Mouse (Mus musculus) adrenal gland, postnatal 36 days (tissue): ENCODE data around the gene Pigq. TPM values are rescaled to one million over a fixed set of nuclear protein-coding genes. Genes with fewer than 3 reads are reported as not detected.

Source experiments
- DNase-seq, 2 experiments: peaks; one replicate each; pipeline ENCODE4 v3.0.0; 2021; ENCODE audit warnings: mixed read lengths in 1 of 2
- total RNA-seq, 2 experiments: library from RNA; stranded (reverse); gene quantifications; 2 replicates each; pipeline ENCODE4 v1.2.3; 2021

Gene Pigq
- total RNA-seq, 2 experiments from 2014 or later, result 96.8 to 117 TPM

- no peak for DNase-seq
Observed at GRCm38 (mm10) chr17:25883268-25883667, 61.5 kb downstream of the Pigq start.

- peak in 1 of 2 experiments; percentile 46 for DNase-seq
Observed at GRCm38 (mm10) chr17:25882306-25882705, 62.4 kb downstream of the Pigq start.

- DNase-seq, result peak in 1 of 2 experiments; percentile 7
Observed at GRCm38 (mm10) chr17:25881691-25882090, 63.0 kb downstream of the Pigq start.

GRCm38 (mm10) chr17:25880913-25881641, 63.7 kb downstream of the Pigq start:
- DNase-seq, result peak in 1 of 2 experiments; percentile 53

GRCm38 (mm10) chr17:25880196-25880910, 64.4 kb downstream of the Pigq start, which contains the start of gene Wfikkn1:
Wfikkn1 (minus strand) TSS chr17:25880858.
- DNase-seq, result peak in 1 of 2 experiments; percentile 4

GRCm38 (mm10) chr17:25879750-25880149, 65.0 kb downstream of the Pigq start:
- DNase-seq, result peak in 1 of 2 experiments; percentile 15

GRCm38 (mm10) chr17:25879261-25879660, 65.5 kb downstream of the Pigq start:
- peak; percentile 69 to 72 for DNase-seq

- DNase-seq, result no peak
Observed at GRCm38 (mm10) chr17:25878611-25879180, 66.0 kb downstream of the Pigq start.

GRCm38 (mm10) chr17:25877741-25878610, 66.8 kb downstream of the Pigq start:
- no peak for DNase-seq

- no peak for DNase-seq
Observed at GRCm38 (mm10) chr17:25877025-25877424, 67.7 kb downstream of the Pigq start.

Other genes starting within 250 kb of the Pigq start
- gene Gng13, start 227.8 kb downstream of the Pigq start, total RNA-seq, result 1 to 10 TPM; 1.7 to 2.3 TPM
- 1 to 10 TPM; 3.6 to 4.0 TPM for gene Chtf18, start 217.5 kb downstream of the Pigq start, total RNA-seq
- gene Rpusd1, start 217.3 kb downstream of the Pigq start, total RNA-seq, result 10 to 100 TPM; 12.5 to 13.4 TPM
- not detected for gene Mslnl, start 208.9 kb downstream of the Pigq start, total RNA-seq
- gene Msln, start 190.6 kb downstream of the Pigq start, total RNA-seq, result 1 to 10 TPM; 5.5 to 8.2 TPM
- gene Narfl, start 171.2 kb downstream of the Pigq start, total RNA-seq, result 10 to 100 TPM; 26.0 to 31.0 TPM
- gene Haghl, start 159.3 kb downstream of the Pigq start, total RNA-seq, result 10 to 100 TPM; 17.6 to 32.8 TPM
- gene Ccdc78, start 158.4 kb downstream of the Pigq start, total RNA-seq, result not detected
- gene Fam173a, start 152.0 kb downstream of the Pigq start, total RNA-seq, result 10 to 100 TPM; 76.7 to 85.4 TPM
- not detected for gene AC134908.4, start 149.3 kb downstream of the Pigq start, total RNA-seq
- 10 to 100 TPM; 24.5 to 27.7 TPM for gene Metrn, start 147.8 kb downstream of the Pigq start, total RNA-seq
- gene Fbxl16, start 135.9 kb downstream of the Pigq start, total RNA-seq, result 10 to 100 TPM; 19.4 to 34.2 TPM
- gene Wdr24, start 121.3 kb downstream of the Pigq start, total RNA-seq, result 10 to 100 TPM; 16.6 to 20.8 TPM
- gene Jmjd8, start 116.1 kb downstream of the Pigq start, total RNA-seq, result 10 to 100 TPM; 87.8 to 93.9 TPM
- 100 to 1,000 TPM; 167 to 173 TPM for gene Stub1, start 111.5 kb downstream of the Pigq start, total RNA-seq
- 10 to 100 TPM; 17.4 to 20.3 TPM for gene Rhbdl1, start 107.6 kb downstream of the Pigq start, total RNA-seq
- gene Gm20683, start 103.2 kb downstream of the Pigq start, total RNA-seq, result 10 to 100 TPM in 1 of 2 experiments, 1 to 10 TPM in 1; 9.5 to 13.3 TPM
- 100 to 1,000 TPM in 1 of 2 experiments, 10 to 100 TPM in 1; 97.2 to 104 TPM for gene Rhot2, start 100.1 kb downstream of the Pigq start, total RNA-seq
- gene Wdr90, start 83.4 kb downstream of the Pigq start, total RNA-seq, result 10 to 100 TPM; 12.9 to 15.6 TPM
- 100 to 1,000 TPM; 340 to 398 TPM for gene Mcrip2, start 76.2 kb downstream of the Pigq start, total RNA-seq
- 100 to 1,000 TPM; 106 to 124 TPM for gene Mettl26, start 69.9 kb downstream of the Pigq start, total RNA-seq
- gene Wfikkn1, start 64.1 kb downstream of the Pigq start, total RNA-seq, result 1 to 10 TPM in 1 of 2 experiments, under 1 TPM in 1; 0.99 to 1.2 TPM
- 10 to 100 TPM; 20.6 to 46.0 TPM for gene Rab40c, start 25.2 kb downstream of the Pigq start, total RNA-seq
- gene Nhlrc4, start within 50 bp of the Pigq start, total RNA-seq, result not detected
- gene A930017K11Rik, start 7.6 kb upstream of the Pigq start, total RNA-seq, result not detected
- 10 to 100 TPM; 16.7 to 23.8 TPM for gene Capn15, start 40.9 kb upstream of the Pigq start, total RNA-seq
- gene Rab11fip3, start 124.6 kb upstream of the Pigq start, total RNA-seq, result 10 to 100 TPM; 17.9 to 21.9 TPM
- 10 to 100 TPM; 17.8 to 27.2 TPM for gene Decr2, start 145.4 kb upstream of the Pigq start, total RNA-seq
- gene Nme4, start 150.7 kb upstream of the Pigq start, total RNA-seq, result 1 to 10 TPM; 2.2 to 3.5 TPM
- 1 to 10 TPM; 5.4 to 9.4 TPM for gene Tmem8, start 168.4 kb upstream of the Pigq start, total RNA-seq
- 10 to 100 TPM; 85.8 to 88.4 TPM for gene Mrpl28, start 178.6 kb upstream of the Pigq start, total RNA-seq
- gene Axin1, start 193.8 kb upstream of the Pigq start, total RNA-seq, result 10 to 100 TPM; 35.1 to 42.1 TPM